Mouse (Mus musculus) bone marrow macrophage, adult 2 months (primary cell): Measurements from ENCODE around the gene Adarb1.

Source experiments
- CTCF ChIP-seq: IDR thresholded peaks from 2 replicates; pipeline ENCODE4 v1.5.1; 2012; ENCODE audit warnings: low read depth, mild to moderate bottlenecking, low read length, moderate library complexity
- POLR2A ChIP-seq: IDR thresholded peaks from 2 replicates; pipeline ENCODE4 v1.6.1; 2012; ENCODE audit warnings: mild to moderate bottlenecking, low read depth, low read length, borderline replicate concordance

DNA sequence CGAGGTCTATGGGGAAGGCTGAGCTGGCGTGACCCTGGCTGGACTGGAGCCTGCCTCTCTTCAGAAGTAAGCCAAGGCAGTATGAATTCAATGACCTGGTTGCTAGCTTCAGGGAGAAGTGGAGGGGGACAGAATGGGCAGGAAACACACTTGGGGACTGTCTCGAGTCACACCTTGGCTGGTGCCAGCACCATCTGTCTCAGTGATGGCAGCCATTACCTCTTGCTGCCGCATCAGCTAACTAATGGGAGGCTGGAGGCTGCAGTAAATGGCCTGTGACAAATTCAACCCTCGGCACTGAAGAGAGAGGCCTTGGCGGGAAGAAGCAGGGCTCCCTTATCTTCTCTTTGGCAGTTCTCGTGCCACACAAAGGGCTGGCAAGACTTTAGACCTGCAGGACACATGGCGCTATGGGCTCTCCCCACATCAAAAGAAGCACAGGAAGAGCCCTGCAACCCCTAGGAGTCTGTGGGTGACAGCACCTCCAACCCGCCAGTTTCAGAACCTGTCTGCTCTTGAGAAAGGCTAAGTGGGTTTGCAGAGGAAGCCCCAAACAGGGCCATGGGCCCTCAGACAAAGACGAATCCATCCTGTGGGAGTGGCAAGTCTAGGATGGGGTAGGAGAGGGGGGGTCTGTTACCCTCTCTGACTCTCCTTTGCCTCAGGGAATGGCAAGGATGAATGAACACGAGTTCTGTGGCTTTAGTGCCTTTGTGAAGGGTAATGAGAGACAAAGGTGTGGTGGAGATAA lies 144.9 kb downstream of the Adarb1 start:
- TF ChIP-seq POLR2A = no peak
- no peak for TF ChIP-seq CTCF
